Mouse (Mus musculus) left cerebral cortex, postnatal 36 days (tissue): ENCODE measurements around the gene Trmt11. TPM values are rescaled to one million over a fixed set of nuclear protein-coding genes. Genes with fewer than 3 reads are reported as not detected.
"Not testable (repeated sequence)": the region's sequence is repeated elsewhere in the genome, so short reads cannot be mapped to it uniquely, and the experiment has no call there.

Experiments
- DNase-seq, 2 experiments: peaks; one replicate each; pipeline ENCODE4 v3.0.0; 2021 to 2022; ENCODE audit warnings: low spot score in 2 of 2, mixed read lengths in 1 of 2
- intact Hi-C: fragments of 180-260 bp; cut with DNase I; formaldehyde crosslinking; loops from one replicate; pipeline ENCODE4 v1.15.1; 2025
- total RNA-seq, 2 experiments: library from RNA; stranded (reverse); gene quantifications; 2 replicates each; pipeline ENCODE4 v1.2.3; 2021

Trmt11 gene
- 1 to 10 TPM; 8.0 to 8.4 TPM for total RNA-seq

DNA sequence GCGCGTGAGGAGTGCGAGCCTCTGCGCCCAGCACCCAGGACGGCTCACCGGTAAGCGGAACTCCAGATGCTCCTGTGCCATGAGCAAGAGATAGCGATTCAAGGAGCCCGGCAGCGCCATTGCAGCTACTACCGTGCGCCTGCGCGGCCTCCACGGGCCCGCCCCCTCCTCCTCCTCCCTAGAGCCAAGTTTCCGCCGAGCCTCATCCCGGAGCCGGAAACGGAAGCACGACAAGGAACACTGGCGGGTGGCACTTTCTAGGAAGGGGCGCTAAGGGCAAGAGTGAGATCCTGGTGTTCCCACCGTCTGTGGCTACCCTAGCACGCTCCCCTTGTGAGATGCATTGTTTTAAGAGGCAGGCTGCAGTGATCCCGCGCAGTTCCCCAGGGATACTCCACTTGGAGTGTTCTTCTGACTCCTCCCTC lies at the start of gene Trmt11:
TSS of gene Trmt11 (minus strand) at position 208 of the 425 bp plus-strand sequence.
- DNase-seq: peak; percentile 89 to 90
- intact Hi-C loops: no loop called here

DNA sequence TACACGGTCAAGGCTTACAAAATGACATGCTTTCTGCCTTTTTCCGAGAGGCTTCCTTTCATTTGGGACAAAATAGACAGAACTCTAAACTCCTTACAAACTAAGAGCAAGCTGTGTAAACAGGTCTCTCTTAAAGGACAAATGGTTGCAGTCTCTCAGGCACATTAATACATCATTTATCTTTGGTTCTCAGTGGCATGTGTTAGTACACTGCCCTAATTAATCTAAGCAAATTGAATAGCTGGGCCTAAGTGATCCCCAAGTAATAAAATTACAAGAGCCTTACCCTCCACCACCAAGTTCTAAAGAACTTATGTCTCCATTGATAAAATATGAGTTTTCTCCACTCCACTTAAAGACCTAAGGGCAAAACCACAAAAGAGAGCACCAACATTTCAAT lies 47.1 kb upstream of the Trmt11 start:
- DNase-seq: no peak
- intact Hi-C loops: no loop called here

DNA sequence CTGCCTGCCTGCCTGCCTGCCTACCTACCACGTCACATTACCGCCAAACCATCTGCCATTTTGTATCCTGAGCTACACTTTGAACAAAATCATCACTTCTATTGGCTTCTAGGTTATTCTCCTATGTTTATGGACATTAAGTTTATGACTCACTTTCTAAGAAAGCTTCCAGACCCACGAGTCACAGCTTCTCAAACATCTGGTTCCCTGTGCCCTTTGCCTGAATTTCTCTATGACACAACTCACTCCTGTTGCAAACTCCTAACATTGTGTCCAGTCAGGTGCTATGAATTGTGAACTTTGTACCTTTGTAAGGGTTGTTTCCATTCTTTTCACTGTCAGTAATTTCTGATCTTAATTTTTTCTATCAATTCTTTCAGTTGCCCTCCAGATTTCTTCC lies 37.7 kb upstream of the Trmt11 start:
- no peak for DNase-seq
- intact Hi-C loops: no loop called here

DNA sequence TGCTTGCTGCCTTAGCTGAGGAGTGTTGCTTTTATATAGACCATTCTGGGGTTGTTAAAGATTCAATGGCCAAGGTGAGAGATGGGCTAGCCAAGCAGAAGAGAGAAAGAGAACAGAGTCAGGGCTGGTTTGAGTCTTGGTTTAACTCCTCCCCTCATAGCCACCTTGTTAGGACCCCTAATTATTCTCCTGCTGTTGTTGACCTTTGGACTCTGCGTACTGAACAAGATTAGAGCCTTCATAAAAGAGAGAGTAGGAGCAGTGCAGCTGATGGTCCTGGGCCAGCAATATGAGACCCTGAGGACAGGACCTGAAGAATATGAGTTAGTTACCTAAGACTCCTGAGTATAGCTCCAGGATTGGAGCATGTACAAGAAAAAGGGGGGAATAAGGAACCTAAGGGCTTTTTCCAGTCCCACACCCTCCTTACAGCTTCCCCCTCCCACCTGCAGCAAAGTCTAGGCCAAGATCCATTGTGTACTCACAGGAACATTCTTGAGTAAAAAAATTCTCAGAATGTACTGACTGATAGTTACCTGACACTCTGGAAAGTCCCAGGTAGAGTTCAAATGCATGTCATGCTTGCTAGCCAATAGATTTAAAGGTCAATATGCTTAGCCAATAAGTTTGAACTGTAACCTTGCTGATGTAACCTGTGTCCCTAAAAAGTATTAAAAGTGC lies 36.1 kb upstream of the Trmt11 start:
- intact Hi-C loops, DNase-seq: not testable (repeated sequence)

DNA sequence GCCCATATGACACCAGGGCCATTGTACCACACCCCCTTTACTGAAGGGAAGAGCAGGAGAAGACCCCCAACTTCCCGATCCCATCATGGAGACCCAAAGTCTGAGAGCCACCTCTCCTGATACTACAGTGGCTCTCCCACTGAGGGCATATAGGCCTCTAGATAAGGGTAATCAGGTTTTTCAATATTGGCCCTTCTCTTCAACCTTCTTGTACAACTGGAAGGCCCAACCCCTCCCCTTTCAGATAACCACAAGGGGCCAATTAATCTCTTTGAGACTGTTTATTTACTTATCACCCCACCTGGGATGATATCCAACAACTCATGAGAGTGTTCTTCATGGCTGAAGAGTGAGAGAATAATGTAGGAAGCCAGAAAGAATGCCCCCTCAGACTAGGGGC lies 32.2 kb upstream of the Trmt11 start:
- no peak for DNase-seq
- intact Hi-C loops: no loop called here

DNA sequence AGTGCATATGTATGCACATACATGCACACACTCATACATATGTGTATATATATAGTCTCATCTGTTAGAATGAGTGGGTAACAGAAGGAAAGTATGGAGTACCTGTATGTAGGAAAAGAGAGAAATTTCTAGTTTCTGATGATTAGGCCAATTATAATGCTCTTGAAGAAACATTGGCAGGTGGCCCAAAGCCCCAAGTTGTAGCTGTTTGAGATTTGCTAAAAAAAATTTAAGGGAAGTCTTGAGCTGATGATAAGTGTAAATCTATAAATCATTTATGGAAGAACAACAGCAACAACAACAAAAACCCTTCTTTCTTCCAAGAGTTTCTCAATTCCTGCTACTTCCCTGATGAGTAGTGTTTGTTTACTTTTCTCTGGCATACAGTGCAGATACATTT lies 29.4 kb upstream of the Trmt11 start:
- intact Hi-C loops: no loop called here
- DNase-seq: no peak

DNA sequence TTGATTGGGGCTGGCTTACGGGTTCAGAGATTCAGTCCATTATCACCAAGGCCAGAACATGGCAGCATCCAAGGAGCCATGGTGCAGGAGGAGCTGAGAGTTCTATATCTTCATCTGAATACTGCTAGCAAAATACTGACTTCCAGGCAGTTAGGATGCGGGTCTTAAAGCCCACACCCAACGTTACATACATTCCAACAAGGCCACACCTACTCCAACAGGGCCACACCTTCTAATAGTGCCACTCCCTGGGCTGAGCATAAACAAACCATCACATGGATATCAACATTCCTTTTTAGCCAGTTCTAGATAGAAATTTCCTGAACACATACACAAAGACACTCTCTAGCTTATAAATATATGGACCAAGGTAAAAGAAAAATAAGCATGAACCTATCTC lies 29.0 kb upstream of the Trmt11 start, which contains the start of gene Hint3:
TSS of gene Hint3 (minus strand) at position 120 of the 400 bp plus-strand sequence.
- intact Hi-C loops: no loop called here
- DNase-seq: no peak

DNA sequence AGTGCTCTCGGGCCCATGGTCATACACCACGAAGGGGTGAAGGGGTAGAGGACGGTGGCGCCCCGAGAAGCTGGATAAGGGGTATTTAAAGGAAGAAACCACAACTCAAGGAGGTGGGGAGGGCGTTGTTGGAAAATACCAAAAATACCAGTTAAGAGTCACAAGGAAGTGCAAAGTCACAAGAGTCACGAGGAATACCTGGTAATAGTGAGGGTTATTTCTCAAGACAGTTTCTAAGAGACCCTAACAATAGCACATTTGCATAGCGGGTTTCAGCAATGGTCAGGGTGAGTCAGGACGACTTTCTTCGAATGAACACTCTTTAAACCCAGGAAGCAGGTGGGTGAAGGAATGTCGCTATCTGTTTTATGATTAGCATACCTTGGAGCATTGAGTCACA lies 27.9 kb upstream of the Trmt11 start:
- intact Hi-C loops, DNase-seq: not testable (repeated sequence)

DNA sequence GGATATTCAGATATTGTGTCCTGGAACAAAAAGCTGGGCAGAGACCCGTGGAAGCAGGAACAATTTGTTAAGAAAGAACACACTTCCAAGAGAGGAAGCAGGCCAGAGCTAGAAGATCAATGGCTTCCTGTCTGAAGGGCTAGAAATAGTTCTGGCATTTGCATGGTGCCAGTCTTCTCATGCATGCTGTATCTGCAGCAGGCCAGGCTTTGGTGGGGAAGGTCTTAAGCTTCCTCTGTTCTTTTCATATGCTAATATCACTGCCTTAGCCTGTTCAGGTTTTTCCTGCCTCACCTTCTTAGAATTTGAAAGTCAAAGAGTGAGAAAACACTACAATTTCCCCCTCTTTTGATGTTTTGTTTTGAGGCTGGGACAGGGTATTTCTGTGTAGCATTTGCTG lies 27.0 kb upstream of the Trmt11 start:
- intact Hi-C loops: no loop called here
- no peak for DNase-seq

DNA sequence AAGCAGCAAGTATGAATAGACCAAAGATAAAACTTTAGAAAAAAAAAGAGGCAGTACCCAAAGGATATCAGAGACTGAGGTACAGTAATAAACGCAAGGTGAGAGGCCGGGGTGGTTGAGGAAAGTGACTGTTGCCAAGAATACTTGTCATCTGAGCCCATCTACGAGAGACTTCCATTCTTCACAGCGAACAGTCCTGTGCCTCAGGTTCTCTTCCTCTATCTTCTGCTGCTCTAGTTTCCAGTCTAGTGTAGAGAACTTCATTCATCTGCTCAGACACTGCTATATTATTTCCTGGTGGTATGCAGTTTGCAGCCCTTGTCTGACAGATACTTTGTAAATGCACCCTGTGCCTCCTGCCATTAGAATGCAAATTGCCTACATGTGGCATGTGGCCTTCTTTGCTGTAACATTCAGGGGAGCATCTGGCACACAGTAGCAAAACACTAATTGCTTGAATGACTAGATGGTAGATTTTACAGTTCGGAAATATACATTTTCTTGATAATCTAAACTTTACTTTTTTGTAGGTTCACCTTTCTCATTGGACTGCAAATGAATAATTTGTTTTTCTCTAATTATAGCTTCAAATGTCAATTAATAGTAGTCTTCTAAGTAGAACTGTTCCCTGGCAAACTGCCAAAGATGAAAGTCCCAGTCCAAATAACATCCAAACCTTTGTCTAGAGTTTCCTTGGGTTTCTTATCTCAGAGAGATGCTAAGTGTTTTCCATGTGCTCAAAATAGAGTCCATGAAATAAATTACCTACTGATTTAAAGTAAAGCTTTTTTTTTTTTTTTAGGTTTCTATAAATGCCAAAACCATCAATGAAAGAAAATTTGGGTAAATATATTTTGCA lies 23.8 kb upstream of the Trmt11 start:
- DNase-seq: no peak
- intact Hi-C loops: no loop called here

DNA sequence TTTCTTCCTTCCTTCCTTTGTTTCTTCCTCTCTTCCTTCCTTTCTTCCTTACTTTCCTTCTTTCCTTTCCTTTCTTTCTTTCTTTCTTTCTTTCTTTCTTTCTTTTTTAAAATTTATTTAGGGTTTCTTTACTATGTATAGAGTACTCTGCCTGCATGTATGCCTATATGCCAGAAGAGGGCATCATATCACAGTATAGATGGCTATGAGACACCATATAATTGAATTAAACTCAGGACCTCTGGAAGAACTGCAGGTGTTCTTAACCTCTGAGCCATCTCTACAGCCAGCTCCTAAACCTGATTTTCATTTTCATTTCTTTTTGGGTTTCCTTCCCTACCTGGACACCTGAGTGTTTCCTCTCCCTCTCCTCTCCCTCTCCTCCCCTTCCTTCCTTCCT lies 22.4 kb upstream of the Trmt11 start:
- DNase-seq: no peak
- intact Hi-C loops: no loop called here

DNA sequence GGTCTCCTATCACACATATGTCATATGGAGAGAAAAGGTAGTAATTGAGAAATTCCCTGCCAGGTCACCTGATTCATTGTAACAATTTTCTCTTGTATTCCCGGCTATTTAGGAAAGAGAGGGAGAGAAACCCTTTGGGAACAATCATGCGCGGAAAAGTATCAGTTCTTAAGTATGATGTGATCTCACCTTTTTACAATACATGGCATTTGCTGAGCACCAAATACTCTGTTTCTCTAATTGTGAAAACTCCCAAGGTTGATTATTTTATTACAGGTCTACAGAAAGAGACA lies 18.3 kb upstream of the Trmt11 start:
- no peak for DNase-seq
- intact Hi-C loops: loop anchor here (2.0 to 5.0 kb wide), 2 partner anchors 184 to 678 kb away; partner anchors contain the start of gene Ncoa7

DNA sequence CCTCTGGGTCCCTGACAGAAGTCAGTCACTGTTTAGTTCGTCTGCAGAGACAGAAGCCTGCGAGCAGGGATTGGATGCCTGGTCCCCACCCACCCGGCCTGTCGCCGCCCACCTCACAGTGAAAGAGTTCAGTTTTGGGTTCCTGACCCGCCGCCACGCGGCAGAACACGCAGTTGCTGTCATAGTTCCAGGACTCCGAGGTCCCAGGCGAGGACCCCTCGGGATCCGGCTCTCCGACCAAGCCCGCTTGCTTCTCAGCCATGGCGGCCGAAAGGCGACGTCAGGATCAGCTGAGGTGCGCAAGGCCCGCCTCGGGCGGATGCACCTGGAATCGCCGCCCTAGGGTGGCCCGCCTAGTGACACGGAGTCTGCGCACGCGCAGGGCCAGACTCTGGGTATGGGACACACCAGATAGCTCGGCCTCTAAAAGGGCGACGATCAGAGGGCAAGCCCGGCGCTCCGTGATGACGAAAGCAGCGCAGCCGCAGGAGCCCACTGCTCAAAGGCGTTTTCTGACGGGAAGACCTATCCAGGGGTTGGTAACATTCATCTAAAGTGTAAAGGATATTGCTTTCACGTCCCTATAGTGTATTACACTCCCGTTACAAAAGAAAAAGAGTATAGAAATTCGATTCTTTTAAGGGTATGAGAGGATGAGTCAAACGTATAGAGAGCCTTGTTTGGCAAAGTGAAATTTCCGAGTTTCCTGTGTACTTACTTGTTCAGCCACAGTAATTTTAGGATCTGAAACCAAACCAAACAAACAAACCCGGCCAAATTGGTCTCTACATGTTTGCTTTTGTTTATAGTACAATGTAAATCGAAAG lies 17.8 kb upstream of the Trmt11 start:
- intact Hi-C loops: loop anchor here (2.0 to 5.0 kb wide), 2 partner anchors 184 to 679 kb away; partner anchors contain the start of gene Ncoa7
- DNase-seq: peak; percentile 99 to 100

DNA sequence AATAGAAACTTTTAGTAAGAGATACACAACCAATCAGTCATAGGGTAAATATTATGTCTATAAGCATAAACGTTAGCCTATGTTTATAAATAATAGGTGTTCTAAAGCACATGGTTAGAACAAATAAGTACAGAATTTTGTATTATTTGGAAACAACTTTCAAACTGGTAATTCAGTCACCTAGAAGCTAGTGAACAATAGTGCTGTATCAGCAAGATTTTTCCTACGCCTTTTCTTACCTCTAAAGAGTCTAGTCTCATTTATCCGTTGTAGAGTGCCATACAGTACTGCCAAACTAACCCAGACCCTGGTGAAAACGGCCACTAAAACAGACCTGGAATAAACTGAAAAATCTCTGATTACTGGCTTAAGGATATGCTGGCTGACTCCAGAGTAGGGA lies 12.5 kb upstream of the Trmt11 start:
- intact Hi-C loops: no loop called here
- no peak for DNase-seq

DNA sequence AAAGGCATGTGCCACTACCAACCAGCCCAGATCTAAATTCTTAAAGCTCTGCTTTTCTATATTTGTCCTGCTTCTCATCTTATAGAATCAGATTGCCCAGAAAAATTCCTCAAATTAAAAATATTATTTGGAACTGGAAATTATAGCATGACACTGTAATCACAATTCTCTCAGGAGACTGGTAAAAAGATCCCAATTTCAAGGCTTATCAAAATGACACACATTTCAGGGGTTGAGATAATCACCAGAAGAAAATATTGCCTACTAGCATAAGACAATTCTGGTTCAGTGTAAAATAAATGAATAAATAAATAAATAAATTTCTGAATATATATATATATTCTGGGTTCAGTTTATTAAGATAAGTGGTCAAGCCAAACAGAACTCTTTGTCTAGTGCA lies 9.1 kb upstream of the Trmt11 start:
- intact Hi-C loops: no loop called here
- DNase-seq: no peak

DNA sequence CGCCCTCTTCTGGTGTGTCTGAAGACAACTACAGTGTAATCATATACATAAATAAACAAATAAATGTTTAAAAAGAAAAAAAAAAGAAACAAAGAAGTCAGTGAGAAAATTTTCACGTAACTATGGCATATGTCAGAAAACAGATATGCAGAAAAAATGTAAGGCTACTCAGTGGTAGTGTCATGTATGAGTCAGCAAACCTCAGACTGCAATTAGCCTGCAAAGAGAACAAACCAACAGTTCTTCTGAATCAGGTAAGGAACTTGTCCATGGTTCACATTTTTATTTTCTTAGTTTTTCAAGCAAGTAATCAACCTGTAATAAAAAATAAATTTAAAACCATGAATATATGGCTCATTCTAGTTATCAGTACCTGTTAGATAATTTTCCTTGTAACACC lies 7.6 kb upstream of the Trmt11 start:
- DNase-seq: no peak
- intact Hi-C loops: no loop called here

DNA sequence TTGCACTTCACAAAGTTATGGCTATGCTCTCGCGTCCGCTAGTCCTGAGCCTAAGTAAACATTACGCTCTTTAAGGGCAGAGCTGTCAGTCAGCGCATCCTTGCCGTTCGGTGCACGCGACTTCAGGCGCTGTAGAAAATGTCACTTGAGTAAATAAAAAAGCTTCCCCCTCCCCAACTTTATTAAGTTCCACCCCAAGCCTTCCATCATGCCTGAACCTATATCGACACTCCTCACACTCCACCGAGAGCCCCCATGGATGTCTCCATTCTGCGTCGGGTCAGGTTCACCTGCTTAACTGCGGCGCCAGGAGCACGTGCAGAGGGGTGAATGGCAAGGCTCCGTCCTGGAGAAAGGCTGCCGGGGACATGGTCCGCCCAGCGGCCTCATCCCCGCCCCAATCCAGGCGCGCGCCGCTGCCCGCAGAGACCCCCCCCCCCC lies 435 bp downstream of the Trmt11 start:
- DNase-seq: no peak
- intact Hi-C loops: no loop called here

DNA sequence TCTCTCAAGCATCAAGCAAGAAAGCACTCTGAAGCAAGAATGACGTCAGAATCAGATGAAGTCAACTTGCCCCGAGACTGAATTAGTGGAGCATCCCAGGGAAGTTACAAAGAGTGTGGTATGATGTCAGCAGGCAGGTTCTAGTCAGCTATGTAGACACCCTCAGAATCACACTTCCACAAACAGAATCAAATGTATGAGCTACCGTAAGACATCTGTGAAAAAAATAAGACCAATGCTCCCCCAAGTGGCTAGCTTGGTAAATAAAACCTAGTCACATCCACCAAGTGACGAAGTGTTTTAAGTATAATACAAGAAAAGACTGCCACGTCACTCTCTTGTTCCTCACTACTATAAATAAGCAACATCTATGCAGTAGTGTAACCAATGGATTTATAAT lies 13.5 kb downstream of the Trmt11 start:
- no peak for DNase-seq
- intact Hi-C loops: loop anchor here (10.0 kb wide), 1 partner anchor 1052 kb away; the partner anchor contains the start of gene Rspo3

DNA sequence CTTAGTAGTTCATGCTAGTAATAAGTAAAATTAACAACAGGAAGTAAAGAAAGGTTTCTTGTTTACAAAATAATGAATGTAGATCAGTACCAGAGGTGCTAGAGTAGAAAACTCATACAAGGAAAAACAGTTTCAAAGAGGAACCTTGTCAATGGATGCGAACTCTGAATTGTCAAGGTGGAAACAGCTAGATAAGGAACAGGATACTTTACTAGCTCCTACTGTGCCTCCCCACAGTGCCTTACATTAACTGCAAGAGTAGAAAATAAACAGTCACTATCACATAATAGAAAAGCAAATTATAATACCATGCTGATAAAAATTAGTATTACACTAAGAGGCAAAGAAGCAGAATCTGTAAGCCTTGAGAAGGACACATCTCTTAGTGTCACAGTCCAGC lies 14.9 kb downstream of the Trmt11 start:
- intact Hi-C loops: loop anchor here (10.0 kb wide), 1 partner anchor 1051 kb away; the partner anchor contains the start of gene Rspo3
- no peak for DNase-seq

DNA sequence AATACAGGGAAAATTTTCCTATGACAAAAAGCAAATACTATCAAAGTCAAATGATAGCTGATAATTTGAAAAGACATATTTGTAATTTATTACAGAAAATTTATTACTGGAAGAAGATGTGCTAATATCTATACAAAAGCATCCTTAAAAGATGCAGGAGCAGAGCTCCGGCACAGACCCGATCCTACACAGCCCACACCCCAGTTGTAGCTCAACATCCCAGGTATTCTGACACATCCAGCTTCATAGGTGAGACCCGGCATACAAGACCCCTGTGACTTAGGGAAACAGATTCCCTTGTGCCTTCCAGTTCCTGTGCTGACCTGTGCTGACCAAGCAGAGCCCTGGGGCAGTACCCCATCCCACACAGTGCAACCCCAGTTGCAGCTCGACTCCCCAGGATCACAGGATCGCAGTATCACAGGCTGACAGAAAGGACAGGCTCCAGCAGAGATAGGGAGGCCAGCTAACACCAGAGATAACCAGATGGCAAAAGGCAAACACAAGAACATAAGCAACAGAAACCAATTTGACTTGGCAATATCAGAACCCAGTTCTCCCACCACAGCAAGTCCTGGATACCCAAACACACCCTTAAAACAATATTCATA lies 22.8 kb downstream of the Trmt11 start:
- intact Hi-C loops: no loop called here
- DNase-seq: no peak
